Mouse (Mus musculus): ENCODE measurements at regions not wholly inside any gene's neighbourhood (a gene's known extent, or its start where the extent isn't known, plus 50 kb on each side); places are given as distances from the start of the nearest gene placed in this dataset.

GRCm38 (mm10) chr2:149725932-149726331 lies 103.1 kb upstream of the Syndig1 start:
- DNase-seq = no peak

- no peak for DNase-seq
Measured at GRCm38 (mm10) chr2:149737837-149738236, 91.2 kb upstream of the Syndig1 start.

GRCm38 (mm10) chr2:149739886-149740285 lies 89.1 kb upstream of the Syndig1 start:
- DNase-seq = no peak

- DNase-seq = no peak
Measured at GRCm38 (mm10) chr2:149742661-149743060, 86.3 kb upstream of the Syndig1 start.

- DNase-seq = no peak
Measured at GRCm38 (mm10) chr2:149748240-149748822, 80.7 kb upstream of the Syndig1 start.

GRCm38 (mm10) chr2:149759151-149759550 lies 69.9 kb upstream of the Syndig1 start:
- no peak for DNase-seq

- no peak for DNase-seq
Measured at GRCm38 (mm10) chr2:149763864-149764263, 65.1 kb upstream of the Syndig1 start.

- DNase-seq = no peak
Measured at GRCm38 (mm10) chr2:149768027-149768426, 61.0 kb upstream of the Syndig1 start.

- DNase-seq = no peak
Measured at GRCm38 (mm10) chr2:149768551-149768950, 60.5 kb upstream of the Syndig1 start.

- no peak for DNase-seq
Measured at GRCm38 (mm10) chr2:149777316-149777715, 51.7 kb upstream of the Syndig1 start.
